Mouse (Mus musculus) hindbrain, embryonic 12.5 days (tissue): Measurements from ENCODE around the gene Slc22a20. TPM values are rescaled to one million over a fixed set of nuclear protein-coding genes. Genes with fewer than 3 reads are reported as not detected.

Source experiments
- ATAC-seq: fragments of 200-750 bp; cut with Nextera tagmentation; 2 replicates; pipeline ENCODE4 v1.8.0; 2017; ENCODE audit warnings: moderate TSS enrichment; ENCODE audit not compliant: low FRiP score
- H3K27ac ChIP-seq: fragments of 300-500 bp; sonication (generic); 2 replicates; pipeline ENCODE4 v1.5.1; 2016; ENCODE audit warnings: mild to moderate bottlenecking
- H3K27me3 ChIP-seq: fragments of 300-500 bp; sonication (generic); 2 replicates; pipeline ENCODE4 v1.6.1; 2016; ENCODE audit warnings: mild to moderate bottlenecking
- H3K36me3 ChIP-seq: fragments of 300-500 bp; sonication (generic); 2 replicates; pipeline ENCODE4 v1.6.1; 2016; ENCODE audit warnings: mild to moderate bottlenecking
- H3K4me1 ChIP-seq: fragments of 300-500 bp; sonication (generic); 2 replicates; pipeline ENCODE4 v1.6.1; 2016
- H3K4me2 ChIP-seq: fragments of 300-500 bp; sonication (generic); replicated peaks from 2 replicates; pipeline ENCODE4 v1.6.1; 2016; ENCODE audit warnings: mild to moderate bottlenecking
- H3K4me3 ChIP-seq: fragments of 300-500 bp; sonication (generic); 2 replicates; pipeline ENCODE4 v1.5.1; 2016; ENCODE audit warnings: mild to moderate bottlenecking
- H3K9ac ChIP-seq: fragments of 300-500 bp; sonication (generic); 2 replicates; pipeline ENCODE4 v1.6.1; 2016; ENCODE audit warnings: mild to moderate bottlenecking, moderate library complexity
- H3K9me3 ChIP-seq: fragments of 300-500 bp; sonication (generic); replicated peaks from 2 replicates; pipeline ENCODE4 v1.6.1; 2016; ENCODE audit warnings: mild to moderate bottlenecking
- WGBS: fragments of 180-500 bp; shearing (Covaris S2); methylation state at CpG from one replicate; pipeline ENCODE4 v1.1.7; 2016; 5-methylcytosine and 5-hydroxymethylcytosine counted together
- polyA plus RNA-seq: library from polyadenylated mRNA; unstranded; fragments of >200 nt; fragmentation: Nextera tagmentation; extraction: Ambion mirVana; gene quantifications from 2 replicates; pipeline ENCODE4 v1.2.1, GENCODE M21; 2016

The Slc22a20 gene
- polyA plus RNA-seq, 1 experiment from 2014 or later, result not detected

GRCm38 (mm10) chr19:5988027-5988814 is 2.3 kb upstream of the Slc22a20 start:
- Histone ChIP-seq H3K9ac (no peak overlapping the region), H3K27ac (no peak overlapping the region)
- WGBS, result 69% methylated on average over 5 of the region's 5 CpGs

GRCm38 (mm10) chr19:5980477-5980876 is 5.5 kb downstream of the Slc22a20 start:
- H3K4me3 ChIP-seq, result no peak overlapping the region
- ATAC-seq, result no peak
- no peak overlapping the region for H3K9ac ChIP-seq
- no peaks in the 10 kb centered on the region for H3K9me3 ChIP-seq
- H3K4me1 ChIP-seq, result no peaks in the 10 kb centered on the region
- H3K27ac ChIP-seq, result no peak overlapping the region
- 84% methylated on average over 9 of the region's 9 CpGs for WGBS
- H3K4me2 ChIP-seq, result no peak overlapping the region
- no peaks in the 10 kb centered on the region for H3K27me3 ChIP-seq
- no peaks in the 10 kb centered on the region for H3K36me3 ChIP-seq

More at GRCm38 (mm10) chr19:5988027-5988814, 2.3 kb upstream of the Slc22a20 start:
- peaks cover 10% of the 10 kb centered on the region for H3K4me1 ChIP-seq
- H3K27me3 ChIP-seq, result no peaks in the 10 kb centered on the region
- H3K4me3 ChIP-seq, result no peak overlapping the region
- ATAC-seq, result no peak
- H3K36me3 ChIP-seq, result no peaks in the 10 kb centered on the region
- no peak overlapping the region for H3K4me2 ChIP-seq
- no peaks in the 10 kb centered on the region for H3K9me3 ChIP-seq

GRCm38 (mm10) chr19:5977717-5978116 is 8.2 kb downstream of the Slc22a20 start:
- Histone ChIP-seq H3K36me3 (no peaks in the 10 kb centered on the region), H3K4me1 (no peaks in the 10 kb centered on the region), H3K4me2 (no peak overlapping the region), H3K27me3 (no peaks in the 10 kb centered on the region), H3K9me3 (no peaks in the 10 kb centered on the region), H3K27ac (no peak overlapping the region), H3K4me3 (no peak overlapping the region), H3K9ac (no peak overlapping the region)
- WGBS, result 74% methylated on average over 3 of the region's 3 CpGs
- no peak for ATAC-seq

- Histone ChIP-seq H3K4me3 (no peak overlapping the region), H3K9me3 (no peaks in the 10 kb centered on the region), H3K4me1 (no peaks in the 10 kb centered on the region), H3K27me3 (no peaks in the 10 kb centered on the region), H3K27ac (no peak overlapping the region), H3K9ac (no peak overlapping the region), H3K4me2 (no peak overlapping the region), H3K36me3 (no peaks in the 10 kb centered on the region)
- 66% methylated on average over 4 of the region's 4 CpGs for WGBS
- ATAC-seq, result no peak
Observed at GRCm38 (mm10) chr19:5975676-5976075, 10.3 kb downstream of the Slc22a20 start.

- WGBS, result 78% methylated on average over 4 of the region's 4 CpGs
- Histone ChIP-seq H3K36me3 (no peaks in the 10 kb centered on the region), H3K4me1 (no peaks in the 10 kb centered on the region), H3K4me3 (no peak overlapping the region), H3K27ac (no peak overlapping the region), H3K9ac (no peak overlapping the region), H3K4me2 (no peak overlapping the region), H3K27me3 (no peaks in the 10 kb centered on the region), H3K9me3 (no peaks in the 10 kb centered on the region)
- ATAC-seq, result no peak
Observed at GRCm38 (mm10) chr19:5975112-5975511, 10.8 kb downstream of the Slc22a20 start.

GRCm38 (mm10) chr19:5967664-5968063 is 18.3 kb downstream of the Slc22a20 start:
- H3K9ac ChIP-seq, result no peak overlapping the region
- H3K4me1 ChIP-seq, result peaks cover 17% of the 10 kb centered on the region
- H3K4me2 ChIP-seq, result no peak overlapping the region
- WGBS, result 89% methylated on average over 10 of the region's 10 CpGs
- H3K27me3 ChIP-seq, result no peaks in the 10 kb centered on the region
- no peak overlapping the region for H3K4me3 ChIP-seq
- H3K36me3 ChIP-seq, result no peaks in the 10 kb centered on the region
- no peak for ATAC-seq
- no peak overlapping the region for H3K27ac ChIP-seq
- H3K9me3 ChIP-seq, result no peaks in the 10 kb centered on the region

- Histone ChIP-seq H3K4me1 (peaks cover 21% of the 10 kb centered on the region), H3K27ac (no peak overlapping the region), H3K36me3 (no peaks in the 10 kb centered on the region), H3K4me3 (no peak overlapping the region), H3K9me3 (no peaks in the 10 kb centered on the region), H3K27me3 (no peaks in the 10 kb centered on the region), H3K4me2 (no peak overlapping the region), H3K9ac (peak overlapping the region; percentile 28; the same call in 1 of the 2 replicates)
- ATAC-seq, result no peak
- WGBS, result 65% methylated on average over 6 of the region's 6 CpGs
Observed at GRCm38 (mm10) chr19:5966786-5967185, 19.2 kb downstream of the Slc22a20 start.

GRCm38 (mm10) chr19:5965910-5966309 is 20.0 kb downstream of the Slc22a20 start:
- Histone ChIP-seq H3K9me3 (no peaks in the 10 kb centered on the region), H3K4me3 (no peak overlapping the region), H3K27me3 (no peaks in the 10 kb centered on the region), H3K4me2 (no peak overlapping the region), H3K9ac (no peak overlapping the region), H3K27ac (no peak overlapping the region), H3K4me1 (peaks cover 21% of the 10 kb centered on the region), H3K36me3 (no peaks in the 10 kb centered on the region)
- 90% methylated on average over 2 of the region's 2 CpGs for WGBS
- no peak for ATAC-seq

GRCm38 (mm10) chr19:5965280-5965679 is 20.7 kb downstream of the Slc22a20 start:
- H3K4me3 ChIP-seq, result no peak overlapping the region
- ATAC-seq, result peak; percentile 38; the same call in 1 of the 2 replicates
- no peak overlapping the region for H3K9ac ChIP-seq
- H3K36me3 ChIP-seq, result no peaks in the 10 kb centered on the region
- H3K27ac ChIP-seq, result no peak overlapping the region
- WGBS, result 18% methylated on average over 4 of the region's 4 CpGs
- H3K27me3 ChIP-seq, result no peaks in the 10 kb centered on the region
- no peaks in the 10 kb centered on the region for H3K9me3 ChIP-seq
- no peak overlapping the region for H3K4me2 ChIP-seq
- H3K4me1 ChIP-seq, result peaks cover 21% of the 10 kb centered on the region

GRCm38 (mm10) chr19:5964804-5965203 is 21.1 kb downstream of the Slc22a20 start:
- Histone ChIP-seq H3K27ac (no peak overlapping the region), H3K4me3 (peak overlapping the region; percentile 62), H3K9ac (no peak overlapping the region), H3K4me2 (peak overlapping the region; percentile 84), H3K4me1 (peaks cover 21% of the 10 kb centered on the region), H3K9me3 (no peaks in the 10 kb centered on the region), H3K36me3 (no peaks in the 10 kb centered on the region), H3K27me3 (no peaks in the 10 kb centered on the region)
- WGBS, result 78% methylated on average over 2 of the region's 2 CpGs
- no peak for ATAC-seq

GRCm38 (mm10) chr19:5963883-5964562 is 21.9 kb downstream of the Slc22a20 start, which contains the start of gene Pola2:
Gene Pola2 (minus strand): TSS chr19:5964202.
- peak; percentile 89 for ATAC-seq
- H3K27ac ChIP-seq, result peak within 1 kb of the TSS; percentile 60
- peak within 1 kb of the TSS; percentile 74 for H3K9ac ChIP-seq
- WGBS, result under 1% methylated on average over 50 of the region's 50 CpGs
- no peaks in the 10 kb centered on the region for H3K9me3 ChIP-seq
- H3K27me3 ChIP-seq, result no peaks in the 10 kb centered on the region
- H3K36me3 ChIP-seq, result 0 out of 2 replicates have a peak, but pooled peaks cover 1% of the 10 kb centered on the region
- H3K4me1 ChIP-seq, result peaks cover 21% of the 10 kb centered on the region
- H3K4me2 ChIP-seq, result peak within 1 kb of the TSS; percentile 84
- peak within 1 kb of the TSS; percentile 62 for H3K4me3 ChIP-seq

- WGBS, result 18% methylated on average over 1 of the region's 1 CpGs
- no peak overlapping the region; the same call in 1 of the 2 replicates for H3K9ac ChIP-seq
Observed at GRCm38 (mm10) chr19:5962651-5963050, 23.3 kb downstream of the Slc22a20 start.

More at GRCm38 (mm10) chr19:5962651-5963050, 23.3 kb downstream of the Slc22a20 start:
- H3K4me2 ChIP-seq, result peak overlapping the region; percentile 84
- no peak for ATAC-seq
- H3K9me3 ChIP-seq, result no peaks in the 10 kb centered on the region
- peaks cover 14% of the 10 kb centered on the region; the same call in 1 of the 2 replicates for H3K36me3 ChIP-seq
- H3K4me1 ChIP-seq, result peaks cover 21% of the 10 kb centered on the region
- H3K27ac ChIP-seq, result no peak overlapping the region
- peak overlapping the region; percentile 62 for H3K4me3 ChIP-seq
- H3K27me3 ChIP-seq, result no peaks in the 10 kb centered on the region
